ENCODE assay signal across 10 mouse cellular contexts in genomic region chr2:168003431-168003830, GRCm38 (mm10). TPM values are rescaled to one million over a fixed set of nuclear protein-coding genes. Genes with fewer than 3 reads are reported as not detected.
DNase-seq lines count a peak whose midpoint lies in the region; ATAC-seq and TF ChIP-seq lines count a peak whose summit lies in the region.
"Had no signal": no experiment of that assay in that cellular context is flagged by ENCODE, and none has a peak within 500 bp of the region (broad histone marks: within the 10 kb centered on the region; RNA-seq: fewer than 3 reads in every experiment).

No protein-coding gene starts in this region.

- H3K27me3 ChIP-seq in hindbrain, embryonic 11.5 days (ENCODE audit: control insufficient read depth, insufficient read depth, low read length): no peaks in the 10 kb centered on the region
- H3K27me3 ChIP-seq in hindbrain, postnatal 0 days (ENCODE audit: insufficient read depth, low read length): no peaks in the 10 kb centered on the region
- H3K27me3 ChIP-seq in embryonic facial prominence, embryonic 14.5 days (replicated peaks; ENCODE audit: control insufficient read depth, insufficient read depth, low read length): no peaks in the 10 kb centered on the region
- H3K27me3 ChIP-seq in limb, embryonic 13.5 days: no peaks in the 10 kb centered on the region
- H3K27me3 ChIP-seq: forebrain, embryonic 15.5 days had no signal

- H3K9ac ChIP-seq in hindbrain, embryonic 11.5 days (ENCODE audit: low read depth, low read length): no peak overlapping the region
- no peak overlapping the region for H3K9ac ChIP-seq in hindbrain, postnatal 0 days (replicated peaks; ENCODE audit: low read length)
- no peak overlapping the region for H3K9ac ChIP-seq in embryonic facial prominence, embryonic 14.5 days (ENCODE audit: low read depth, low read length)
- peak overlapping the region; percentile 13; the same call in 1 of the 2 replicates for H3K9ac ChIP-seq in limb, embryonic 13.5 days
- H3K9ac ChIP-seq: forebrain, embryonic 15.5 days had no signal

- WGBS in hindbrain, embryonic 11.5 days: 61% methylated on average over 12 of the region's 12 CpGs
- 38% methylated on average over 12 of the region's 12 CpGs for WGBS in hindbrain, postnatal 0 days
- WGBS in embryonic facial prominence, embryonic 14.5 days: 60% methylated on average over 12 of the region's 12 CpGs
- WGBS in limb, embryonic 13.5 days: 46% methylated on average over 11 of the region's 12 CpGs

- H3K36me3 ChIP-seq in hindbrain, embryonic 11.5 days (ENCODE audit: control insufficient read depth, insufficient read depth, low read length): no peaks in the 10 kb centered on the region
- no peaks in the 10 kb centered on the region for H3K36me3 ChIP-seq in hindbrain, postnatal 0 days (ENCODE audit: insufficient read depth, low read length)
- peaks cover 7% of the 10 kb centered on the region; the same call in 1 of the 2 replicates for H3K36me3 ChIP-seq in embryonic facial prominence, embryonic 14.5 days (ENCODE audit: control insufficient read depth, insufficient read depth, low read length)
- H3K36me3 ChIP-seq in limb, embryonic 13.5 days: peaks cover 7% of the 10 kb centered on the region; the same call in 1 of the 2 replicates
- H3K36me3 ChIP-seq: forebrain, embryonic 15.5 days had no signal

- no peak for TF ChIP-seq CTCF in hindbrain, postnatal 0 days (IDR thresholded peaks at IDR 0.05; ENCODE audit: low read depth)
- TF ChIP-seq CTCF in gastrocnemius, adult 2 months (IDR thresholded peaks at IDR 0.05): no peak

- DNase-seq in hindbrain, embryonic 11.5 days (ENCODE audit: low spot score): no peak
- no peak for DNase-seq in hindbrain, postnatal 0 days (ENCODE audit: low spot score)
- DNase-seq in 3134 (ENCODE audit: extremely low read depth, insufficient read length, low spot score): peak; percentile 86
- DNase-seq in embryonic facial prominence, embryonic 14.5 days (ENCODE audit: low spot score): no peak
- DNase-seq in right cerebral cortex, postnatal 10 days (ENCODE audit: low spot score in 2 of 2): no peak
- no peak for DNase-seq in heart, postnatal 36 days
- no peak for DNase-seq in gastrocnemius, adult 2 months
- DNase-seq: cerebellum, postnatal 14 days had no signal

- peak; percentile 43; the same call in 1 of the 2 replicates for ATAC-seq in hindbrain, embryonic 11.5 days (ENCODE audit: low FRiP score)
- ATAC-seq in hindbrain, postnatal 0 days: no peak
- 0 out of 2 replicates have a peak, but pooled peaks have one; percentile 27 for ATAC-seq in embryonic facial prominence, embryonic 14.5 days (ENCODE audit: low read depth)
- no peak for ATAC-seq in limb, embryonic 13.5 days (ENCODE audit: low FRiP score, low read depth)
- ATAC-seq: forebrain, embryonic 15.5 days had no signal

- H3K4me3 ChIP-seq in hindbrain, embryonic 11.5 days (ENCODE audit: low read depth, low read length): no peak overlapping the region
- H3K4me3 ChIP-seq in hindbrain, postnatal 0 days (ENCODE audit: low read length): no peak overlapping the region
- no peak overlapping the region for H3K4me3 ChIP-seq in embryonic facial prominence, embryonic 14.5 days (ENCODE audit: low read depth, low read length)
- H3K4me3 ChIP-seq in limb, embryonic 13.5 days: no peak overlapping the region
- no peak overlapping the region for H3K4me3 ChIP-seq in gastrocnemius, adult 2 months
- H3K4me3 ChIP-seq: forebrain, embryonic 15.5 days had no signal

- intact Hi-C loops in heart, postnatal 36 days (cut with DNase I): no loop called here
- intact Hi-C loops in gastrocnemius, adult 2 months (cut with DNase I): no loop called here

- H3K4me2 ChIP-seq in hindbrain, embryonic 11.5 days (replicated peaks; ENCODE audit: low read depth, low read length): no peak overlapping the region
- no peak overlapping the region for H3K4me2 ChIP-seq in hindbrain, postnatal 0 days (ENCODE audit: low read depth, low read length)
- no peak overlapping the region for H3K4me2 ChIP-seq in embryonic facial prominence, embryonic 14.5 days (ENCODE audit: low read depth, low read length)
- H3K4me2 ChIP-seq in limb, embryonic 13.5 days (replicated peaks): no peak overlapping the region
- H3K4me2 ChIP-seq: forebrain, embryonic 15.5 days had no signal

- 0 out of 2 replicates have a peak, but pooled peaks cover 2% of the 10 kb centered on the region for H3K4me1 ChIP-seq in hindbrain, embryonic 11.5 days (replicated peaks; ENCODE audit: control insufficient read depth, insufficient read depth, low read length)
- H3K4me1 ChIP-seq in hindbrain, postnatal 0 days (ENCODE audit: insufficient read depth, low read length): no peaks in the 10 kb centered on the region
- no peaks in the 10 kb centered on the region; the same call in 1 of the 2 replicates for H3K4me1 ChIP-seq in embryonic facial prominence, embryonic 14.5 days (ENCODE audit: control insufficient read depth, insufficient read depth, low read length)
- peaks cover 15% of the 10 kb centered on the region for H3K4me1 ChIP-seq in limb, embryonic 13.5 days
- H3K4me1 ChIP-seq: forebrain, embryonic 15.5 days had no signal

- H3K9me3 ChIP-seq in hindbrain, embryonic 11.5 days (ENCODE audit: control insufficient read depth, low read length): no peaks in the 10 kb centered on the region
- no peaks in the 10 kb centered on the region for H3K9me3 ChIP-seq in hindbrain, postnatal 0 days (ENCODE audit: low read length)
- peaks cover 7% of the 10 kb centered on the region; the same call in 1 of the 2 replicates for H3K9me3 ChIP-seq in embryonic facial prominence, embryonic 14.5 days (ENCODE audit: control insufficient read depth, low read length)
- peaks cover 8% of the 10 kb centered on the region for H3K9me3 ChIP-seq in limb, embryonic 13.5 days

- no peak overlapping the region for H3K27ac ChIP-seq in hindbrain, embryonic 11.5 days (ENCODE audit: low read depth, low read length)
- no peak overlapping the region for H3K27ac ChIP-seq in hindbrain, postnatal 0 days
- no peak overlapping the region for H3K27ac ChIP-seq in embryonic facial prominence, embryonic 14.5 days (replicated peaks; ENCODE audit: low read depth, low read length)
- peak overlapping the region; percentile 6; the same call in 1 of the 2 replicates for H3K27ac ChIP-seq in limb, embryonic 13.5 days
- H3K27ac ChIP-seq in gastrocnemius, adult 2 months: no peak overlapping the region
- H3K27ac ChIP-seq: forebrain, embryonic 15.5 days had no signal

RNA-seq across cellular contexts. Expression of gene Ripor3, which starts 7.0 kb away (rescaled TPM):
- 0.49 and 0.69 TPM in 2 replicates for polyA plus RNA-seq in hindbrain, embryonic 11.5 days (2014; fragmentation: Nextera tagmentation; extraction: Ambion mirVana)
- 0.25 and 1.0 TPM in 2 replicates for total RNA-seq in hindbrain, postnatal 0 days (2014; rRNA removed)
- 0.45 TPM in 2 replicates for polyA plus RNA-seq in hindbrain, postnatal 0 days (2015; fragmentation: Nextera tagmentation; extraction: Ambion mirVana)
- polyA plus RNA-seq in embryonic facial prominence, embryonic 14.5 days (2014; fragmentation: Nextera tagmentation; extraction: Ambion mirVana): 4.1 and 5.9 TPM in 2 replicates
- 2.6 and 2.8 TPM in 2 replicates for polyA plus RNA-seq in limb, embryonic 13.5 days (2015; fragmentation: Nextera tagmentation; extraction: Ambion mirVana)
- under 1 TPM; 0.36 to 0.79 TPM for total RNA-seq in heart, postnatal 36 days (2021)
- under 1 TPM; 0.20 to 0.33 TPM for total RNA-seq in gastrocnemius, adult 2 months (2021)

Comparison
In these comparisons a context has a peak if more than half of its experiments do, and no peak if none do; other contexts are left out.
1. ATAC-seq: peak in hindbrain, embryonic 11.5 days (single experiment) and embryonic facial prominence, embryonic 14.5 days (single experiment); none in hindbrain, postnatal 0 days (single experiment) and limb, embryonic 13.5 days (single experiment).